Mouse (Mus musculus) MEL (cell line): ENCODE measurements around the gene Polr3gl. TPM values are rescaled to one million over a fixed set of nuclear protein-coding genes. Genes with fewer than 3 reads are reported as not detected.

Source experiments
- DNase-seq: peaks from one replicate; pipeline ENCODE4 v3.0.0; 2011; ENCODE audit warnings: low read depth, low spot score
- H3K27ac ChIP-seq: 2 replicates; pipeline ENCODE4 v1.5.1; 2012; ENCODE audit warnings: low read depth, mild to moderate bottlenecking, control low read depth, low read length, moderate library complexity; ENCODE audit not compliant: control insufficient read depth
- H3K27me3 ChIP-seq, 2 experiments: fragments of 150-350 bp in 1 of 2; sonication (generic) in 1 of 2; 2 replicates each; pipeline ENCODE4 v1.6.1; 2012; ENCODE audit warnings: low read length in 2 of 2, mild to moderate bottlenecking in 2 of 2, improper control_type of control experiment in 1 of 2, moderate library complexity in 1 of 2; ENCODE audit not compliant: insufficient read depth in 2 of 2, control insufficient read depth in 1 of 2
- H3K36me3 ChIP-seq, 2 experiments: 2 replicates each; pipeline ENCODE4 v1.6.1; 2012 to 2014; ENCODE audit warnings: low read length in 2 of 2, improper control_type of control experiment in 1 of 2, inconsistent platforms in 1 of 2, mild to moderate bottlenecking in 1 of 2; ENCODE audit not compliant: insufficient read depth in 2 of 2, control insufficient read depth in 1 of 2
- H3K4me1 ChIP-seq, 2 experiments: fragments of 150-350 bp in 1 of 2; sonication (generic) in 1 of 2; 2 replicates each; pipeline ENCODE4 v1.6.1; 2012; ENCODE audit warnings: low read length in 2 of 2, improper control_type of control experiment in 1 of 2, mild to moderate bottlenecking in 1 of 2; ENCODE audit not compliant: insufficient read depth in 2 of 2, control insufficient read depth in 1 of 2
- H3K4me3 ChIP-seq, 2 experiments: fragments of 150-350 bp in 1 of 2; sonication (generic) in 1 of 2; 2 replicates each; pipeline ENCODE4 v1.5.1; 2012; ENCODE audit warnings: low read depth in 2 of 2, low read length in 2 of 2, mild to moderate bottlenecking in 2 of 2, moderate library complexity in 2 of 2, control low read depth in 1 of 2, improper control_type of control experiment in 1 of 2; ENCODE audit not compliant: control insufficient read depth in 1 of 2, insufficient read depth in 1 of 2
- H3K79me2 ChIP-seq: 2 replicates; pipeline ENCODE4 v1.6.1; 2012; ENCODE audit warnings: mild to moderate bottlenecking, low read length, moderate library complexity; ENCODE audit not compliant: control insufficient read depth, poor library complexity, insufficient read depth
- H3K9ac ChIP-seq: 2 replicates; pipeline ENCODE4 v1.6.1; 2012; ENCODE audit warnings: low read depth, mild to moderate bottlenecking, control low read depth, low read length, moderate library complexity; ENCODE audit not compliant: control insufficient read depth, poor library complexity, severe bottlenecking
- H3K9me3 ChIP-seq: fragments of 150-350 bp; sonication (generic); replicated peaks from 2 replicates; pipeline ENCODE4 v1.6.1; 2012; ENCODE audit warnings: mild to moderate bottlenecking, low read length, improper control_type of control experiment, moderate library complexity; ENCODE audit not compliant: insufficient read depth
- CHD1 ChIP-seq: IDR thresholded peaks from 2 replicates; pipeline ENCODE4 v1.6.1; 2012; ENCODE audit warnings: low read depth, mild to moderate bottlenecking, inconsistent platforms, low read length, improper control_type of control experiment
- CTCF ChIP-seq, 3 experiments: IDR thresholded peaks in 2 of 3; conservative IDR thresholded peaks in 1 of 3; 2 replicates each; pipeline ENCODE4 v1.5.1; 2011 to 2012; ENCODE audit warnings: low read length in 3 of 3, low read depth in 2 of 3, mild to moderate bottlenecking in 2 of 3, improper control_type of control experiment in 1 of 3, inconsistent platforms in 1 of 3, mixed read lengths in 1 of 3, moderate library complexity in 1 of 3; ENCODE audit not compliant: control insufficient read depth in 1 of 3, insufficient read depth in 1 of 3, poor library complexity in 1 of 3, severe bottlenecking in 1 of 3
- GATA1 ChIP-seq: IDR thresholded peaks from 2 replicates; pipeline ENCODE4 v1.6.1; 2011; ENCODE audit warnings: low read depth, low read length, improper control_type of control experiment
- JUND ChIP-seq: IDR thresholded peaks from 2 replicates; pipeline ENCODE4 v1.6.1; 2011; ENCODE audit warnings: low read depth, mild to moderate bottlenecking, improper control_type of control experiment, low read length
- KAT2A ChIP-seq: conservative IDR thresholded peaks from 2 replicates; pipeline ENCODE4 v1.6.1; 2012; ENCODE audit warnings: low read depth, low read length, improper control_type of control experiment, inconsistent platforms
- MAX ChIP-seq: IDR thresholded peaks from 2 replicates; pipeline ENCODE4 v1.6.1; 2011; ENCODE audit warnings: low read length, improper control_type of control experiment
- POLR2A ChIP-seq, 2 experiments: IDR thresholded peaks; 2 replicates each; pipeline ENCODE4 v1.6.1; 2011 to 2012; ENCODE audit warnings: low read length in 2 of 2, mild to moderate bottlenecking in 2 of 2, control low read depth in 1 of 2, improper control_type of control experiment in 1 of 2, low read depth in 1 of 2, moderate library complexity in 1 of 2; ENCODE audit not compliant: control insufficient read depth in 1 of 2, insufficient read depth in 1 of 2, poor library complexity in 1 of 2
- POLR2AphosphoS2 ChIP-seq: IDR thresholded peaks from 2 replicates; pipeline ENCODE4 v1.6.1; 2011; ENCODE audit warnings: low read length, improper control_type of control experiment
- POLR2AphosphoS5 ChIP-seq: IDR thresholded peaks from 2 replicates; pipeline ENCODE4 v1.6.1; 2012; ENCODE audit warnings: low read depth, borderline replicate concordance, mild to moderate bottlenecking, inconsistent platforms, low read length, moderate library complexity, mixed read lengths
- RAD21 ChIP-seq: IDR thresholded peaks from 2 replicates; pipeline ENCODE4 v1.6.1; 2011; ENCODE audit warnings: mild to moderate bottlenecking, low read depth, low read length, improper control_type of control experiment
- ZNF384 ChIP-seq: IDR thresholded peaks from 2 replicates; pipeline ENCODE4 v1.6.1; 2012; ENCODE audit warnings: low read depth, mild to moderate bottlenecking, inconsistent platforms, low read length, improper control_type of control experiment
- polyA plus RNA-seq, 2 experiments: library from polyadenylated mRNA; stranded (reverse) in 1 of 2; unstranded in 1 of 2; fragments of >175 nt in 1 of 2; fragments of >200 nt in 1 of 2; gene quantifications; 2 replicates each; pipeline versions ENCODE4 v1.2.1 to v1.2.4; 2012; ENCODE audit warnings: low replicate concordance in 2 of 2, low read depth in 1 of 2; ENCODE audit not compliant: insufficient read length in 2 of 2, insufficient read depth in 1 of 2, missing spikeins in 1 of 2
- total RNA-seq: library from RNA; depleted of rRNA; stranded (reverse); fragments of 300-350 nt; gene quantifications from 2 replicates; pipeline ENCODE4 v1.2.3, GENCODE M21; 2012

The Polr3gl gene
- total and polyA plus RNA-seq, 3 experiments: 31.1 to 39.8 TPM; not detected in 1

- Histone ChIP-seq H3K9me3 (no peaks in the 10 kb centered on the region), H3K36me3 (peaks cover 0 to 32% of the 10 kb centered on the region in 2 experiments; a peak in 2 of 4 replicates), H3K27me3 (no peaks in the 10 kb centered on the region), H3K4me1 (peaks cover 23 to 40% of the 10 kb centered on the region in 2 experiments), H3K4me3 (peak overlapping the region; percentile 27 to 49), H3K9ac (peak overlapping the region; percentile 43), H3K79me2 (no peaks in the 10 kb centered on the region), H3K27ac (peak overlapping the region; percentile 6; the same call in 1 of the 2 replicates)
- TF ChIP-seq JUND (no peak), KAT2A (no peak), RAD21 (no peak), GATA1 (no peak), CHD1 (no peak), POLR2AphosphoS2 (no peak), POLR2AphosphoS5 (no peak)
- peak; percentile 45 for DNase-seq
These were observed 42.1 kb downstream of the Polr3gl start for GRCm38 (mm10) chr3:96551890-96552289.

GRCm38 (mm10) chr3:96551203-96551602 is 42.8 kb downstream of the Polr3gl start:
- TF ChIP-seq MAX (no peak), GATA1 (peak; percentile 38), CTCF (IDR thresholded peaks at IDR 0.05 in 2 of 3, conservative IDR thresholded peaks at IDR 0.05 in 1 of 3; ENCODE audit: control insufficient read depth in 1 of 3, insufficient read depth in 1 of 3, low read depth in 2 of 3, low read length in 3 of 3, poor library complexity in 1 of 3, severe bottlenecking in 1 of 3) (peak in 1 of 3 experiments; percentile 65; a peak in 2 of 6 replicates)
- Histone ChIP-seq H3K9me3 (no peaks in the 10 kb centered on the region), H3K27ac (peak overlapping the region; percentile 6), H3K27me3 (no peaks in the 10 kb centered on the region), H3K4me1 (peaks cover 23 to 40% of the 10 kb centered on the region in 2 experiments), H3K9ac (peak overlapping the region; percentile 53), H3K79me2 (no peaks in the 10 kb centered on the region), H3K36me3 (peaks cover 0 to 31% of the 10 kb centered on the region in 2 experiments; a peak in 2 of 4 replicates), H3K4me3 (peak overlapping the region; percentile 27 to 50)
- peak; percentile 94 for DNase-seq

DNA sequence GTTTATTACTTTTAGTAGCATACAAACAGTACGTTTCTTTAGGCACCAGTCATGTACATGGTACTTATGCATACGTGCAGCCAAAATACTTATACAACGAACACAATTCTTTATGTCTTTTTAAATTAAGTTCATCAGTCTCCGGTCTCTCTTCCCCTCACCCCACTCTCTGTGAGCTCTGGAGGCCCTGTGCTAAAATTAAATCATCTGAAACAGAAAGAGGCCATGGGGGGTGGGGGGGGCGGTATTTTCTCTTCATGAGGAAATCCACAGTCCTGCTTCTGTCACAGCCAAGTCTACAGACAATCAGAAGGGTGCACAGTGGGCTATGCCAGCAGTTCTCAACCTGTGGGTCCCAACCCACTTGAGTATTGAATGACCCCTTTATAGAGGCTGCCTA is 44.6 kb downstream of the Polr3gl start:
- TF ChIP-seq POLR2A (IDR thresholded peaks at IDR 0.05; ENCODE audit: control insufficient read depth in 1 of 2, insufficient read depth in 1 of 2, low read depth in 1 of 2, low read length in 2 of 2, poor library complexity in 1 of 2) (no peak), ZNF384 (no peak)
- Histone ChIP-seq H3K27ac (no peak overlapping the region), H3K27me3 (no peaks in the 10 kb centered on the region), H3K4me1 (peaks cover 16 to 26% of the 10 kb centered on the region in 2 experiments), H3K79me2 (no peaks in the 10 kb centered on the region), H3K9ac (no peak overlapping the region), H3K4me3 (no peak overlapping the region), H3K36me3 (peaks cover 0 to 20% of the 10 kb centered on the region in 2 experiments; a peak in 2 of 4 replicates), H3K9me3 (no peaks in the 10 kb centered on the region)
- no peak for DNase-seq
